Mouse (Mus musculus): ENCODE measurements at regions not wholly inside any gene's neighbourhood (a gene's known extent, or its start where the extent isn't known, plus 50 kb on each side); places are given as distances from the start of the nearest gene placed in this dataset.

- TF ChIP-seq FLI1 (IDR thresholded peaks at IDR 0.05; ENCODE audit: low read length) (no peak), GATA1 (IDR thresholded peaks at IDR 0.05; ENCODE audit: borderline replicate concordance, low read length) (no peak)
Observed at GRCm38 (mm10) chr12:25250881-25251280, 153.9 kb upstream of the Id2 start.

Data from megakaryocyte, embryonic 14.5 days (primary cell).